Mouse (Mus musculus) liver, embryonic 14.5 days (tissue): Measurements from ENCODE around the gene Nos1ap. TPM values are rescaled to one million over a fixed set of nuclear protein-coding genes. Genes with fewer than 3 reads are reported as not detected.
A peak's percentile ranks its signal among the peaks of the same experiment; 100 is the strongest.

ENCODE experiments used
- ATAC-seq: fragments of 200-750 bp; cut with Nextera tagmentation; 2 replicates; pipeline ENCODE4 v1.8.0; 2017; ENCODE audit warnings: moderate number of reproducible peaks, mild to moderate bottlenecking, moderate library complexity; ENCODE audit not compliant: insufficient read depth
- DNase-seq, 3 experiments: peaks; one replicate each; pipeline ENCODE4 v3.0.0-alpha.2; 2012 to 2013; ENCODE audit warnings: low read depth in 3 of 3, low spot score in 3 of 3
- H3K27ac ChIP-seq: fragments of 300-500 bp; sonication (generic); 2 replicates; pipeline ENCODE4 v1.5.1; 2014; ENCODE audit warnings: moderate library complexity, mild to moderate bottlenecking, control low read depth, inconsistent platforms
- H3K27me3 ChIP-seq: fragments of 300-500 bp; sonication (generic); 2 replicates; pipeline ENCODE4 v1.6.1; 2014; ENCODE audit warnings: mild to moderate bottlenecking, low read length, moderate library complexity; ENCODE audit not compliant: control insufficient read depth, insufficient read depth
- H3K36me3 ChIP-seq: fragments of 300-500 bp; sonication (generic); replicated peaks from 2 replicates; pipeline ENCODE4 v1.6.1; 2014; ENCODE audit warnings: low read depth; ENCODE audit not compliant: control insufficient read depth, insufficient read depth
- H3K4me1 ChIP-seq, 2 experiments: fragments of 200-500 bp in 1 of 2; fragments of 300-500 bp in 1 of 2; sonication (generic) in 1 of 2; replicated peaks; 2 replicates each; pipeline ENCODE4 v1.6.1; 2012 to 2014; ENCODE audit warnings: antibody characterized with exemption in 1 of 2, inconsistent platforms in 1 of 2, low read length in 1 of 2; ENCODE audit not compliant: control insufficient read depth in 2 of 2, insufficient read depth in 2 of 2
- H3K4me2 ChIP-seq: fragments of 300-500 bp; sonication (generic); 2 replicates; pipeline ENCODE4 v1.6.1; 2014; ENCODE audit warnings: low read depth, mild to moderate bottlenecking, control low read depth, moderate library complexity
- H3K4me3 ChIP-seq, 2 experiments: fragments of 200-500 bp in 1 of 2; fragments of 300-500 bp in 1 of 2; sonication (generic) in 1 of 2; 2 replicates each; pipeline ENCODE4 v1.5.1; 2012 to 2014; ENCODE audit warnings: low read depth in 2 of 2, low read length in 2 of 2, mild to moderate bottlenecking in 2 of 2, control low read depth in 1 of 2, inconsistent platforms in 1 of 2, moderate library complexity in 1 of 2; ENCODE audit not compliant: insufficient read depth in 1 of 2
- H3K9ac ChIP-seq: fragments of 300-500 bp; sonication (generic); replicated peaks from 2 replicates; pipeline ENCODE4 v1.6.1; 2014; ENCODE audit warnings: mild to moderate bottlenecking, control low read depth, moderate library complexity
- H3K9me3 ChIP-seq: fragments of 300-500 bp; sonication (generic); 2 replicates; pipeline ENCODE4 v1.6.1; 2016; ENCODE audit warnings: low read length, mixed read lengths; ENCODE audit not compliant: control insufficient read depth
- CTCF ChIP-seq: IDR thresholded peaks from 2 replicates; pipeline ENCODE4 v1.5.1; 2016; ENCODE audit warnings: antibody characterized with exemption, low read depth, control low read depth
- EP300 ChIP-seq: IDR thresholded peaks from 2 replicates; pipeline ENCODE4 v1.6.1; 2016; ENCODE audit warnings: antibody characterized with exemption, low read depth
- WGBS: fragments of 180-500 bp; shearing (Covaris S2); extraction: QIAGEN DNeasy Blood & Tissue Kit; methylation state at CpG from one replicate; pipeline ENCODE4 v1.1.7; 2014; ENCODE audit not compliant: insufficient replicate concordance; 5-methylcytosine and 5-hydroxymethylcytosine counted together
- polyA plus RNA-seq, 2 experiments: library from polyadenylated mRNA; depleted of rRNA in 1 of 2; stranded (reverse) in 1 of 2; unstranded in 1 of 2; fragments of >200 nt; fragmentation: Nextera tagmentation in 1 of 2; extraction: Ambion mirVana in 1 of 2; gene quantifications; 2 replicates each; pipeline versions ENCODE4 v1.2.1 to v1.2.3; 2012 to 2014

The Nos1ap gene
- polyA plus RNA-seq, 2 experiments, result 1.8 to 2.2 TPM

- H3K4me2 ChIP-seq, result no peak overlapping the region
- H3K27me3 ChIP-seq, result no peaks in the 10 kb centered on the region
- no peak overlapping the region for H3K9ac ChIP-seq
- no peaks in the 10 kb centered on the region for H3K36me3 ChIP-seq
- H3K9me3 ChIP-seq, result no peaks in the 10 kb centered on the region
- H3K4me1 ChIP-seq, result peaks cover 33 to 35% of the 10 kb centered on the region in 2 experiments
- no peak overlapping the region for H3K4me3 ChIP-seq
- TF ChIP-seq CTCF (peak; percentile 92), EP300 (no peak)
- ATAC-seq (no peak), DNase-seq (no peak)
- 59% methylated on average over 18 of the region's 18 CpGs for WGBS
- H3K27ac ChIP-seq, result no peak overlapping the region
Observed at GRCm38 (mm10) chr1:170612968-170613872, 23.6 kb upstream of the Nos1ap start.

DNA sequence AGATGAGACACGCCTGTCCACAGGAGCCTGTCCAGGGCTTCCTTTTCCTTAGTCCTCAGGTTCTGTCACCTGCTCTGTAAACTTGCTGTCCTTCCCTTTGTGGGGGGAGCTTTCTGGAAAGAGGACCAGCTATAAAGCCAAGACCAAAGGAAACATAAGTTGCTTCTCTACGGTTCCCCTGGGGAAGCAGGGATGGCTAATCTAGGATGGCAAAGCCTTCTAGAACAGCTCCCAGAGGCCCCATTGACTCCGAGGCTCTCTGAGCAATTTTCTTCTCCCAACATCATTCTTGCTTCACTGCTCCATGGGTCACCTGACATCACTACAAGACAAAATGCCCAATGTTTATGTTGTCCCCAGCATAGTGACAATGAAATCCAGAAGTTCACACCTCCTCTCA is 22.0 kb upstream of the Nos1ap start:
- ATAC-seq (no peak), DNase-seq (no peak)
- Histone ChIP-seq H3K27me3 (no peaks in the 10 kb centered on the region), H3K9ac (no peak overlapping the region), H3K27ac (peak overlapping the region; percentile 96), H3K4me2 (no peak overlapping the region), H3K36me3 (no peaks in the 10 kb centered on the region), H3K4me1 (peaks cover 35 to 38% of the 10 kb centered on the region in 2 experiments), H3K4me3 (no peak overlapping the region), H3K9me3 (no peaks in the 10 kb centered on the region)
- TF ChIP-seq CTCF (no peak), EP300 (no peak)
- WGBS, result 79% methylated on average over 3 of the region's 3 CpGs

GRCm38 (mm10) chr1:170610695-170611094 is 21.0 kb upstream of the Nos1ap start:
- H3K4me1 ChIP-seq, result peaks cover 35 to 38% of the 10 kb centered on the region in 2 experiments
- H3K4me2 ChIP-seq, result peak overlapping the region; percentile 55
- TF ChIP-seq EP300 (no peak), CTCF (no peak)
- no peaks in the 10 kb centered on the region for H3K9me3 ChIP-seq
- DNase-seq, result no peak
- ATAC-seq, result peak; percentile 66
- no peaks in the 10 kb centered on the region for H3K27me3 ChIP-seq
- peak overlapping the region; percentile 52 for H3K9ac ChIP-seq
- H3K27ac ChIP-seq, result peak overlapping the region; percentile 96
- WGBS, result 20% methylated on average over 3 of the region's 3 CpGs
- H3K4me3 ChIP-seq, result no peak overlapping the region
- no peaks in the 10 kb centered on the region for H3K36me3 ChIP-seq

- Histone ChIP-seq H3K4me1 (peaks cover 35 to 38% of the 10 kb centered on the region in 2 experiments), H3K4me3 (no peak overlapping the region), H3K9ac (peak overlapping the region; percentile 58), H3K36me3 (no peaks in the 10 kb centered on the region), H3K27ac (peak overlapping the region; percentile 96), H3K9me3 (no peaks in the 10 kb centered on the region), H3K27me3 (no peaks in the 10 kb centered on the region), H3K4me2 (peak overlapping the region; percentile 55)
- ATAC-seq (peak; percentile 99), DNase-seq (peak; percentile 88 to 90 (median 88))
- TF ChIP-seq EP300 (peak; percentile 95), CTCF (no peak)
- 12% methylated on average over 3 of the region's 3 CpGs for WGBS
Observed at GRCm38 (mm10) chr1:170610289-170610688, 20.6 kb upstream of the Nos1ap start.

GRCm38 (mm10) chr1:170609872-170610271 is 20.2 kb upstream of the Nos1ap start:
- H3K36me3 ChIP-seq, result no peaks in the 10 kb centered on the region
- peak overlapping the region; percentile 58 for H3K9ac ChIP-seq
- peak overlapping the region; percentile 96 for H3K27ac ChIP-seq
- TF ChIP-seq CTCF, result no peak
- TF ChIP-seq EP300, result no peak
- DNase-seq, result no peak
- peak; percentile 65 for ATAC-seq
- no peaks in the 10 kb centered on the region for H3K9me3 ChIP-seq
- 18% methylated on average over 7 of the region's 7 CpGs for WGBS
- H3K4me2 ChIP-seq, result peak overlapping the region; percentile 55
- no peaks in the 10 kb centered on the region for H3K27me3 ChIP-seq
- H3K4me1 ChIP-seq, result peaks cover 35 to 38% of the 10 kb centered on the region in 2 experiments
- H3K4me3 ChIP-seq, result no peak overlapping the region
